Mouse (Mus musculus): Measurements from ENCODE around the gene Fgfr2.

GRCm38 (mm10) chr7:133053757-133054156 lies 69.4 kb downstream of the Fgfr2 start:
- TF ChIP-seq POLR2A (IDR thresholded peaks at IDR 0.05; ENCODE audit: control insufficient read depth, low read depth, low read length), result no peak
- no peak for TF ChIP-seq CTCF (IDR thresholded peaks at IDR 0.05; ENCODE audit: control insufficient read depth, insufficient read depth, insufficient replicate concordance, low read depth, low read length)
